8 mouse cellular contexts compared by ENCODE assay signal in genomic region chr4:148140098-148141011, GRCm38 (mm10). TPM values are rescaled to one million over a fixed set of nuclear protein-coding genes. Genes with fewer than 3 reads are reported as not detected.
DNase-seq lines count a peak whose midpoint lies in the region; ATAC-seq and TF ChIP-seq lines count a peak whose summit lies in the region.

No protein-coding gene starts in this region.

- intact Hi-C loops in heart, postnatal 36 days (cut with DNase I), result loop anchor here (1.0 to 10.0 kb wide), 4 partner anchors 11 to 1024 kb away; partner anchors contain the start of gene Pgd

- WGBS in forebrain, embryonic 16.5 days, result under 1% methylated on average over 65 of the region's 65 CpGs
- under 1% methylated on average over 65 of the region's 65 CpGs for WGBS in lung, embryonic 14.5 days
- WGBS in olfactory bulb, adult 2 months, result under 1% methylated on average over 65 of the region's 65 CpGs
- under 1% methylated on average over 65 of the region's 65 CpGs for WGBS in thymus, adult 2 months

- 0 out of 4 replicates have a peak, but pooled peaks cover 0 to 3% of the 10 kb centered on the region in 2 experiments for H3K4me1 ChIP-seq in ES-E14 (ENCODE audit: control insufficient read depth in 2 of 2, insufficient read depth in 2 of 2, low read length in 2 of 2, poor library complexity in 1 of 2)
- peaks cover 16% of the 10 kb centered on the region for H3K4me1 ChIP-seq in forebrain, embryonic 16.5 days (replicated peaks; ENCODE audit: control insufficient read depth, insufficient read depth, low read length)
- H3K4me1 ChIP-seq in lung, embryonic 14.5 days (ENCODE audit: insufficient read depth), result no peaks in the 10 kb centered on the region
- H3K4me1 ChIP-seq in olfactory bulb, adult 2 months (ENCODE audit: control insufficient read depth, insufficient read depth, low read length), result no peaks in the 10 kb centered on the region
- peaks cover 6% of the 10 kb centered on the region for H3K4me1 ChIP-seq in thymus, adult 2 months (replicated peaks; ENCODE audit: control insufficient read depth, insufficient read depth, low read length)

- H3K9me3 ChIP-seq in ES-E14 (ENCODE audit: control insufficient read depth, insufficient read depth, low read depth, low read length), result no peaks in the 10 kb centered on the region
- H3K9me3 ChIP-seq in forebrain, embryonic 16.5 days (ENCODE audit: control insufficient read depth, low read length), result no peaks in the 10 kb centered on the region
- no peaks in the 10 kb centered on the region for H3K9me3 ChIP-seq in lung, embryonic 14.5 days (ENCODE audit: low read depth, low read length)

- in situ Hi-C loops in ES-E14 (cut with MboI; ENCODE audit: low sequenced_read_pairs in 2 of 2, unreplicated experiment in 2 of 2), result no loop called here

- peak; percentile 81 for TF ChIP-seq CTCF in layer of hippocampus, adult 2 months (conservative IDR thresholded peaks at IDR 0.05)
- TF ChIP-seq CTCF in lung, embryonic 14.5 days (IDR thresholded peaks at IDR 0.05; ENCODE audit: low read depth), result peak; percentile 69
- TF ChIP-seq CTCF in olfactory bulb, adult 2 months (IDR thresholded peaks at IDR 0.05; ENCODE audit: insufficient read depth, low read depth, low read length), result peak; percentile 84
- peak; percentile 70; the same call in 1 of the 2 replicates for TF ChIP-seq CTCF in thymus, adult 2 months (IDR thresholded peaks at IDR 0.05; ENCODE audit: borderline replicate concordance, control insufficient read depth, extremely low read depth, insufficient read depth, low read length, poor library complexity)

- H3K9ac ChIP-seq in ES-E14 (ENCODE audit: insufficient read depth, low read depth, low read length, poor library complexity, severe bottlenecking), result peak overlapping the region; percentile 92
- H3K9ac ChIP-seq in forebrain, embryonic 16.5 days (replicated peaks; ENCODE audit: low read depth, low read length), result peak overlapping the region; percentile 75
- peak overlapping the region; percentile 58 for H3K9ac ChIP-seq in lung, embryonic 14.5 days

- TF ChIP-seq POLR2A in olfactory bulb, adult 2 months (IDR thresholded peaks at IDR 0.05; ENCODE audit: insufficient read depth, low read depth, low read length), result peak; percentile 41
- TF ChIP-seq POLR2A in thymus, adult 2 months (IDR thresholded peaks at IDR 0.05; ENCODE audit: control insufficient read depth, extremely low read depth, insufficient read depth, low read length, poor library complexity), result peak; percentile 56

- ATAC-seq in forebrain, embryonic 16.5 days, result peak; percentile 94
- ATAC-seq in lung, embryonic 14.5 days (ENCODE audit: insufficient read depth), result peak; percentile 93

- H3K36me3 ChIP-seq in ES-E14 (ENCODE audit: control insufficient read depth, insufficient read depth, low read length, poor library complexity, severe bottlenecking), result peaks cover 16% of the 10 kb centered on the region
- peaks cover 7% of the 10 kb centered on the region for H3K36me3 ChIP-seq in forebrain, embryonic 16.5 days (ENCODE audit: control insufficient read depth, insufficient read depth)
- H3K36me3 ChIP-seq in lung, embryonic 14.5 days (ENCODE audit: insufficient read depth), result peaks cover 5% of the 10 kb centered on the region; the same call in 1 of the 2 replicates
- no peaks in the 10 kb centered on the region; the same call in 1 of the 2 replicates for H3K36me3 ChIP-seq in thymus, adult 2 months (ENCODE audit: control insufficient read depth, insufficient read depth, low read length)

- H3K4me3 ChIP-seq in ES-E14 (ENCODE audit: insufficient read depth in 1 of 2, low read depth in 1 of 2, low read length in 2 of 2, poor library complexity in 1 of 2, severe bottlenecking in 1 of 2), result peak overlapping the region; percentile 95 to 98
- peak overlapping the region; percentile 89 for H3K4me3 ChIP-seq in forebrain, embryonic 16.5 days (replicated peaks; ENCODE audit: low read length)
- peak overlapping the region; percentile 84 for H3K4me3 ChIP-seq in layer of hippocampus, adult 2 months
- H3K4me3 ChIP-seq in lung, embryonic 14.5 days (ENCODE audit: low read depth, low read length), result peak overlapping the region; percentile 63
- peak overlapping the region; percentile 82 for H3K4me3 ChIP-seq in olfactory bulb, adult 2 months (ENCODE audit: insufficient read depth, low read depth, low read length)
- peak overlapping the region; percentile 70 for H3K4me3 ChIP-seq in thymus, adult 2 months (ENCODE audit: control insufficient read depth, insufficient read depth, low read length)

- H3K4me2 ChIP-seq in forebrain, embryonic 16.5 days (ENCODE audit: low read length), result peak overlapping the region; percentile 96
- peak overlapping the region; percentile 93 for H3K4me2 ChIP-seq in lung, embryonic 14.5 days

- DNase-seq in ES-E14 (ENCODE audit: low read depth, low spot score), result peak; percentile 95
- DNase-seq in cerebellum, adult 11-12 months, result peak; percentile 94
- peak; percentile 92 to 99 for DNase-seq in heart, postnatal 36 days
- DNase-seq in layer of hippocampus, adult 2 months (ENCODE audit: low spot score in 2 of 2), result peak; percentile 89
- peak; percentile 93 for DNase-seq in lung, embryonic 14.5 days
- peak; percentile 93 for DNase-seq in thymus, adult 2 months

- no peaks in the 10 kb centered on the region for H3K27me3 ChIP-seq in forebrain, embryonic 16.5 days (replicated peaks; ENCODE audit: control insufficient read depth, insufficient read depth, low read length)
- H3K27me3 ChIP-seq in lung, embryonic 14.5 days (ENCODE audit: insufficient read depth, low read length), result 0 out of 2 replicates have a peak, but pooled peaks cover 5% of the 10 kb centered on the region
- no peaks in the 10 kb centered on the region for H3K27me3 ChIP-seq in thymus, adult 2 months (ENCODE audit: control insufficient read depth, insufficient read depth, low read length)

- H3K27ac ChIP-seq in ES-E14 (ENCODE audit: insufficient read depth, low read depth, low read length, poor library complexity, severe bottlenecking), result peak overlapping the region; percentile 65
- peak overlapping the region; percentile 95 for H3K27ac ChIP-seq in forebrain, embryonic 16.5 days (ENCODE audit: low read length)
- peak overlapping the region; percentile 95 for H3K27ac ChIP-seq in layer of hippocampus, adult 2 months
- peak overlapping the region; percentile 88 for H3K27ac ChIP-seq in lung, embryonic 14.5 days (ENCODE audit: low read depth)
- peak overlapping the region; percentile 78 for H3K27ac ChIP-seq in olfactory bulb, adult 2 months (ENCODE audit: insufficient read depth, low read depth, low read length)
- H3K27ac ChIP-seq in thymus, adult 2 months (ENCODE audit: control insufficient read depth, insufficient read depth, low read length), result peak overlapping the region; percentile 49; the same call in 1 of the 2 replicates

TF ChIP-seq in ES-E14, 5 proteins besides CTCF, POLR2A, EP300 and RAD21 (continues in another document):
- TF ChIP-seq ZNF384 (IDR thresholded peaks at IDR 0.05; ENCODE audit: low read depth, low read length), result no peak
- TF ChIP-seq HCFC1 (IDR thresholded peaks at IDR 0.05; ENCODE audit: borderline replicate concordance, insufficient read depth, low read length), result no peak; the same call in 1 of the 2 replicates

RNA-seq across cellular contexts. Expression of gene Draxin, which starts 9.9 kb away (rescaled TPM):
- 0.76 and 1.3 TPM in 2 replicates for total RNA-seq in ES-E14 (2012; rRNA removed)
- polyA plus RNA-seq in forebrain, embryonic 16.5 days (2015; fragmentation: Nextera tagmentation; extraction: Ambion mirVana), result 22.7 and 23.5 TPM in 2 replicates
- under 1 TPM; 0.05 to 0.11 TPM for total RNA-seq in heart, postnatal 36 days (2021)
- total RNA-seq in layer of hippocampus, adult 2 months (2021), result 1 to 10 TPM in 1 of 2 experiments, under 1 TPM in 1; 0.83 to 1.0 TPM
- not detected in 2 replicates for polyA plus RNA-seq in lung, embryonic 14.5 days (2014; fragmentation: Nextera tagmentation; extraction: Ambion mirVana)
- polyA plus RNA-seq in olfactory bulb, adult 2 months (2012; ENCODE audit: insufficient read depth, insufficient read length, low replicate concordance, missing spikeins), result not detected in 2 replicates
- polyA plus RNA-seq in thymus, adult 2 months (2012; rRNA removed), result 0.26 and 0.34 TPM in 2 replicates

RNA-seq across cellular contexts. Expression of gene Mad2l2, which starts 10.2 kb away (rescaled TPM):
- total RNA-seq in ES-E14 (2012; rRNA removed), result 34.0 and 54.5 TPM in 2 replicates
- 127 TPM in 2 replicates for polyA plus RNA-seq in forebrain, embryonic 16.5 days (2015; fragmentation: Nextera tagmentation; extraction: Ambion mirVana)
- total RNA-seq in heart, postnatal 36 days (2021), result 10 to 100 TPM; 10.6 to 11.9 TPM
- 10 to 100 TPM; 13.8 to 14.5 TPM for total RNA-seq in layer of hippocampus, adult 2 months (2021)
- polyA plus RNA-seq in lung, embryonic 14.5 days (2014; fragmentation: Nextera tagmentation; extraction: Ambion mirVana), result 60.2 and 61.1 TPM in 2 replicates
- not detected in 2 replicates for polyA plus RNA-seq in olfactory bulb, adult 2 months (2012; ENCODE audit: insufficient read depth, insufficient read length, low replicate concordance, missing spikeins)
- 32.9 and 37.7 TPM in 2 replicates for polyA plus RNA-seq in thymus, adult 2 months (2012; rRNA removed)

RNA-seq across cellular contexts. Expression of gene Fbxo6, which starts 11.6 kb away (rescaled TPM):
- 43.8 and 49.4 TPM in 2 replicates for total RNA-seq in ES-E14 (2012; rRNA removed)
- 14.4 and 17.7 TPM in 2 replicates for polyA plus RNA-seq in forebrain, embryonic 16.5 days (2015; fragmentation: Nextera tagmentation; extraction: Ambion mirVana)
- total RNA-seq in heart, postnatal 36 days (2021), result 10 to 100 TPM; 38.9 to 40.3 TPM
- total RNA-seq in layer of hippocampus, adult 2 months (2021), result 10 to 100 TPM; 25.4 to 29.8 TPM
- 10.8 and 12.3 TPM in 2 replicates for polyA plus RNA-seq in lung, embryonic 14.5 days (2014; fragmentation: Nextera tagmentation; extraction: Ambion mirVana)
- polyA plus RNA-seq in olfactory bulb, adult 2 months (2012; ENCODE audit: insufficient read depth, insufficient read length, low replicate concordance, missing spikeins), result not detected in 2 replicates
- 41.8 and 50.9 TPM in 2 replicates for polyA plus RNA-seq in thymus, adult 2 months (2012; rRNA removed)

RNA-seq across cellular contexts. Expression of gene Fbxo44, which starts 19.9 kb away (rescaled TPM):
- total RNA-seq in ES-E14 (2012; rRNA removed), result 5.1 and 11.0 TPM in 2 replicates
- polyA plus RNA-seq in forebrain, embryonic 16.5 days (2015; fragmentation: Nextera tagmentation; extraction: Ambion mirVana), result 60.3 and 67.1 TPM in 2 replicates
- 10 to 100 TPM; 18.2 to 18.8 TPM for total RNA-seq in heart, postnatal 36 days (2021)
- 100 to 1,000 TPM; 136 to 141 TPM for total RNA-seq in layer of hippocampus, adult 2 months (2021)
- polyA plus RNA-seq in lung, embryonic 14.5 days (2014; fragmentation: Nextera tagmentation; extraction: Ambion mirVana), result 9.3 and 11.0 TPM in 2 replicates
- polyA plus RNA-seq in olfactory bulb, adult 2 months (2012; ENCODE audit: insufficient read depth, insufficient read length, low replicate concordance, missing spikeins), result not detected in 2 replicates
- polyA plus RNA-seq in thymus, adult 2 months (2012; rRNA removed), result 31.2 and 34.5 TPM in 2 replicates

RNA-seq across cellular contexts. Expression of gene Fbxo2, which starts 20.1 kb away (rescaled TPM):
- total RNA-seq in ES-E14 (2012; rRNA removed), result 16.5 and 23.7 TPM in 2 replicates
- 4.3 and 4.7 TPM in 2 replicates for polyA plus RNA-seq in forebrain, embryonic 16.5 days (2015; fragmentation: Nextera tagmentation; extraction: Ambion mirVana)
- under 1 TPM in 1 of 2 experiments, not detected in 1; 0.19 TPM for total RNA-seq in heart, postnatal 36 days (2021)
- 100 to 1,000 TPM in 1 of 2 experiments, 10 to 100 TPM in 1; 99.8 to 106 TPM for total RNA-seq in layer of hippocampus, adult 2 months (2021)
- polyA plus RNA-seq in lung, embryonic 14.5 days (2014; fragmentation: Nextera tagmentation; extraction: Ambion mirVana), result 0.72 and 1.1 TPM in 2 replicates
- not detected in 2 replicates for polyA plus RNA-seq in olfactory bulb, adult 2 months (2012; ENCODE audit: insufficient read depth, insufficient read length, low replicate concordance, missing spikeins)
- polyA plus RNA-seq in thymus, adult 2 months (2012; rRNA removed), result 0.66 and 1.5 TPM in 2 replicates

Comparison
In these comparisons a context has a peak if more than half of its experiments do, and no peak if none do; other contexts are left out.
1. Peak in every context shown above with its lines: DNase-seq, ATAC-seq, H3K4me3 ChIP-seq and H3K27ac ChIP-seq.
2. RNA of gene Draxin, which starts 9.9 kb away (polyA plus RNA-seq): 22.7 to 23.5 TPM in forebrain, embryonic 16.5 days; 0.26 to 0.34 TPM in thymus, adult 2 months, not detected in lung, embryonic 14.5 days and not detected in olfactory bulb, adult 2 months; every median in the first group is over 10 times any median in the second.
3. RNA of gene Fbxo6, which starts 11.6 kb away (polyA plus RNA-seq): 41.8 to 50.9 TPM in thymus, adult 2 months, 14.4 to 17.7 TPM in forebrain, embryonic 16.5 days and 10.8 to 12.3 TPM in lung, embryonic 14.5 days; not detected in olfactory bulb, adult 2 months; every median in the first group is over 10 times any median in the second.